Mouse (Mus musculus): ENCODE data around the gene Grb7. TPM values are rescaled to one million over a fixed set of nuclear protein-coding genes. Genes with fewer than 3 reads are reported as not detected.

The Grb7 gene
- total and polyA plus RNA-seq, 2 experiments from 2014 or later, result 1.3 to 2.1 TPM

DNA sequence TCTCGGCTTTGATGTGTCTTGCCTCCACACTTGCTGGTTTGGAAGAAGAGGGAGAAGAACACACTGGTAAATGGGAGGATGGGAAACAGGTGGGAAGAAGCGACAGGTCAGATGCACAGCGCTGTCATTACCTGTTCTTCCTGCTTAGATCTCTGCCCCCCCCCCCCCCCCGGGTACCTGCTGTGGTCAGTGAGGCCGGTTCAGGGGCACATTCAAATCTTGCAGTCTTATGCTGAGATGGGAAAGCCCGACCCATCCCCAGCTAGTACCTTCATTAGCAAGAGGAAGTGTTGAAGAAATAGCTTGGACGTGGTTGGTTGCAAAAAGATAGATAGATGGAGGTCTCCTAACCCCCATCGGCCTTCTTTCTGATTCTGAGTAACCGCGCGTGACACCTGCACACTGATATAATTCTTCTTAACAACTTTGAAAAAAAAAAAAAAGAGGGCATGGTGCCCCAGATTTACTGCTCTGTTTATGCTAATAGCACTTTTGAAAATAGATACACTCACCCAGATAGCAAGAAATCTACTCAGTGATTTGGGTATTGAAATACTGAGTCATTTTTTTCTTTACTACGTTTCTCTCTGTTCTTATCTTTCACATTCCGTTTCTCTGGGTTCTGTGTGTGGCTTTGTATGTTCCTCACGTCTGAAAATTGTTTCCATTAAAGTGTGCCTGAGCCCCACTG is 31.0 kb downstream of the Grb7 start:
- Histone ChIP-seq H3K4me3 (ENCODE audit: low read depth, low read length) (no peak overlapping the region), H3K4me2 (ENCODE audit: low read depth) (no peak overlapping the region), H3K9me3 (ENCODE audit: low read length) (no peaks in the 10 kb centered on the region), H3K36me3 (ENCODE audit: insufficient read depth) (no peaks in the 10 kb centered on the region), H3K4me1 (ENCODE audit: insufficient read depth) (no peaks in the 10 kb centered on the region), H3K9ac (no peak overlapping the region), H3K27ac (ENCODE audit: low read depth, low read length) (no peak overlapping the region), H3K27me3 (ENCODE audit: insufficient read depth, low read length) (no peaks in the 10 kb centered on the region)
- no peak for TF ChIP-seq CTCF (IDR thresholded peaks at IDR 0.05; ENCODE audit: low read depth)
- no peak for ATAC-seq
- no peak for DNase-seq
- whole genome bisulfite sequencing, result 76% methylated on average over 14 of the region's 14 CpGs

DNA sequence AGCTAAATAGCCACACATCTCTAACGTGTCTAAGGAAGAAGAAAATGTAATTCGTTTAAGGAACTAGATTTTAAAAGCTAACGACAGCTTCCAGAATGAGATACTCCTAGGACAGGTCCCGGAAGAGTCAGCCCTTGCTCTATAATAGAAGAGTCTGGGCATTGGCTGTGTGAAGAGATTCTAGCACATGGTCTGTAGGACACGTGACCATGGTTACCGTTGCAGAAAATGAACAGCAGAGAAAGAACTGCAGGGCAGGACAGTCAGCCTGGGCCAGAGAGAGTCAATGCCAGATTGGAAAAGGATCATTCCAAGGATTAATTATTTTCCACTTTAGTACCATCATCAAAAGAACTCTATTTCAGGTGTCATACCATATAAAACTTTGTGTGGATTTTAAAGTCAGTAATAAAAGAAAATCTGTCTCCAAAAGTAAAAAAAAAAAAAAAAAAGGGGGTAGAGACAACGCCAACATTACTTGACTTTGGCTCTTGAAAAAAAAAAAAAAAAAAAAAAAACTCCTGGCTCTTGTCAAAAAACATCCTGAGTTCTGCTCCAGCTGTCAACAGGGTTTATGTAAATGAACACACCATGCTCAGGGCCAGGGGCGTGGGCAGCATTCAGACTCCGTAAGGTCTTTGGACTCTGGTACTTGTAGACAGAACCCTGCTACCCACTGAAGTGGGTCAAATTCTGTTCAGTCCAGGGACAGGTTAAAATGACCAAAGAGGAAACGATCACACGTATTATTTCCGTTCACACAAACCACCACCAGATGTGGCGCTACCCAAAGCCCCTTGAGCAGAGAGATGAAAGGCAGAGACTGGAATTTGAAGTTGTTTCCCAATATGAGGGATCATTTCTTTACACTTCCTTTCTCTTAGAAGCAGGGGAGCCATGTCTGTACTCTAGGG is 33.1 kb downstream of the Grb7 start:
- ATAC-seq (no peak), DNase-seq (no peak)
- 82% methylated on average over 13 of the region's 13 CpGs for WGBS
- H3K9ac ChIP-seq, result no peak overlapping the region
- no peaks in the 10 kb centered on the region for H3K36me3 ChIP-seq (ENCODE audit: insufficient read depth)
- no peak overlapping the region for H3K4me3 ChIP-seq (ENCODE audit: low read depth, low read length)
- H3K27me3 ChIP-seq (ENCODE audit: insufficient read depth, low read length), result no peaks in the 10 kb centered on the region
- no peak overlapping the region for H3K4me2 ChIP-seq (ENCODE audit: low read depth)
- no peaks in the 10 kb centered on the region for H3K9me3 ChIP-seq (ENCODE audit: low read length)
- H3K27ac ChIP-seq (ENCODE audit: low read depth, low read length), result no peak overlapping the region
- H3K4me1 ChIP-seq (ENCODE audit: insufficient read depth), result no peaks in the 10 kb centered on the region
- no peak for TF ChIP-seq CTCF (IDR thresholded peaks at IDR 0.05; ENCODE audit: low read depth)

DNA sequence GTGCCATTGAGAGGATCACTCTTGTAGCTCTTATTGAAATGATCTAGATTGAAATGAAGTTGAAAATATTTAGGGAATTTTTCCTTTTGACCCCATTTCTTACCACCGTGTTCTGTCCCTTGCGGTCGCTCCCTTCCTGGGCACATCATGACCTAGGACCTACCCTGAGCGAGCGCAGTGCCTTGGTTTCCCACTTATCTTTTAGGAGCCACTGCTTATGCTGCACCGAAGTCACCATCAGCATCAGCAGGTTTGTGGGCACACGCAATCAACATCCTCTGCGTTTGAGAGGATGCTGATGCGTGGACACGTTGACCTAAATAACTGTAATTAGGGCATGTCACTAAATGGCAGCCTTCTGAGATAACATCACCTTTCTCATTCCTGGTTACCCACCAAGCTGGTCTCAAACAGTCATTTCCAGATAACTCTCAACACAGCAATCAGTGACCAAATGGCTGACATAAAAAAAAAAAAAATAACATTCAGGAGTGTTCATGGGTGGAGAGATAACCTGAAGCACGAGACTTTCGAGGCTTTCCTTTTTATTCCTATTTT is 33.8 kb downstream of the Grb7 start:
- 92% methylated on average over 12 of the region's 12 CpGs for WGBS
- Histone ChIP-seq H3K36me3 (ENCODE audit: insufficient read depth) (no peaks in the 10 kb centered on the region), H3K4me3 (ENCODE audit: low read depth, low read length) (no peak overlapping the region), H3K27ac (ENCODE audit: low read depth, low read length) (no peak overlapping the region), H3K4me1 (ENCODE audit: insufficient read depth) (no peaks in the 10 kb centered on the region), H3K4me2 (ENCODE audit: low read depth) (no peak overlapping the region), H3K9ac (no peak overlapping the region), H3K9me3 (ENCODE audit: low read length) (no peaks in the 10 kb centered on the region), H3K27me3 (ENCODE audit: insufficient read depth, low read length) (no peaks in the 10 kb centered on the region)
- TF ChIP-seq CTCF (IDR thresholded peaks at IDR 0.05; ENCODE audit: low read depth), result no peak
- no peak for ATAC-seq
- no peak for DNase-seq

DNA sequence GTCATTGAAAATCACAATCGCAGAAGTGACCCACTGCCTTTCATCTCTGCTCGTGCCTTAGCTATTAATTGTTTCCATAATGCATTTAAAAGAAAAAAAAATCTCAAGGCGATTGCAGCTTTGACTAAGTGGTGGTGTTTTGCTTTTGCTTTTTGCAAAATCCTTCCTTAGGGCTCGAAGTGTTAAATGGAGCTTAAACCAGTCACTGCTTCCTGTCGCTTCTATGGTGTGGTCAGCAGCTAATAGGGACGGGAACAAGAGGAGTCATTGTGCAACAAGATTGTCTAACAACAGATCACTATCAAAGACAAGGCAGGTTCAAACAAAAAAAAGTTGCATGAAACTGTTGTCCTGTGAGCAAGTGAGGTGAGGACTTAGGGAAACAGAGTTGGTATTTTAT is 35.0 kb downstream of the Grb7 start:
- Histone ChIP-seq H3K27ac (ENCODE audit: low read depth, low read length) (no peak overlapping the region), H3K4me2 (ENCODE audit: low read depth) (no peak overlapping the region), H3K9me3 (ENCODE audit: low read length) (no peaks in the 10 kb centered on the region), H3K4me1 (ENCODE audit: insufficient read depth) (no peaks in the 10 kb centered on the region), H3K9ac (no peak overlapping the region), H3K4me3 (ENCODE audit: low read depth, low read length) (no peak overlapping the region), H3K27me3 (ENCODE audit: insufficient read depth, low read length) (no peaks in the 10 kb centered on the region), H3K36me3 (ENCODE audit: insufficient read depth) (no peaks in the 10 kb centered on the region)
- ATAC-seq, result no peak
- TF ChIP-seq CTCF (IDR thresholded peaks at IDR 0.05; ENCODE audit: low read depth), result no peak
- 49% methylated on average over 6 of the region's 6 CpGs for WGBS
- no peak for DNase-seq

DNA sequence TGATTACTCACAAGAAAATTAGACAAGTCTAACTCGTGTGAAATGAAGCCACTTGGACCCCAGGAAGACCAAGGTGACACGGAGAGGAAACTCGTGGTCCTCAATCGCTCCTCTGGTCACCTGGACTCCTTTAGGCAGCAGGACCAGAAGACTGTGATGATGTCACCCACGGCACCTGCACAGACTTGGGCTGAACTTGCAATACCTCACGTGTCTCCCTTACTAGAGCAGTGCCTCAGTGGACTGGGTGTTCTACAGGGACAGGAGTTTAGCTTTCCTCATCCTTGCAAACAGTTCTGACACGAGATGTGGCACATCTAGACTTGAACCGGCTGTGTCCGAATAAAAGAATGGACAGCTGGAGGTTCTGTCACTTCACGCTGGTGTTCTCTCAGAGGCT is 35.9 kb downstream of the Grb7 start:
- no peaks in the 10 kb centered on the region for H3K9me3 ChIP-seq (ENCODE audit: low read length)
- TF ChIP-seq CTCF (IDR thresholded peaks at IDR 0.05; ENCODE audit: low read depth), result no peak
- H3K4me1 ChIP-seq (ENCODE audit: insufficient read depth), result no peaks in the 10 kb centered on the region
- DNase-seq, result no peak
- WGBS, result 78% methylated on average over 10 of the region's 10 CpGs
- H3K36me3 ChIP-seq (ENCODE audit: insufficient read depth), result no peaks in the 10 kb centered on the region
- H3K4me2 ChIP-seq (ENCODE audit: low read depth), result no peak overlapping the region
- no peak overlapping the region for H3K9ac ChIP-seq
- no peak for ATAC-seq
- no peak overlapping the region for H3K27ac ChIP-seq (ENCODE audit: low read depth, low read length)
- H3K4me3 ChIP-seq (ENCODE audit: low read depth, low read length), result no peak overlapping the region
- no peaks in the 10 kb centered on the region for H3K27me3 ChIP-seq (ENCODE audit: insufficient read depth, low read length)

DNA sequence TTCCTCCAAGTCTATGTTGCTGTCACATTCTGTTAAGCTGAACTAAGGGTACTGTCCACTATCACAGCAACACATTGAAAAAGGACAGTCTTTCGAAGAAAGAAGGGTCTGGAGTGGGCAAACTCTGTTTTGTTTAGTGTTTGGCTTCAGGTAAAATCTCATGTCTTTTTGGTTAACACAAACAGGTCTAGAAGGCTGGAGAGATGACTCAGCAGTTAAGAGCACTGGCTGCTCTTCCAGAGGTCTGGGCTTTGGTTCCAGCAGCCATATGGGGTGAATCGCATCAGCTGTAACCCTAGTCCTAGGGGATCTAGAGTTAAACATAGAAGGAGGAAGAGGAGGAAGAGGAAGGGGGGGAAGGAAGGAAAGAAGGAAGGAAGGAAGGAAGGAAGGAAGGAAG is 39.6 kb downstream of the Grb7 start:
- no peak for ATAC-seq
- TF ChIP-seq CTCF (IDR thresholded peaks at IDR 0.05; ENCODE audit: low read depth), result no peak
- no peaks in the 10 kb centered on the region for H3K27me3 ChIP-seq (ENCODE audit: insufficient read depth, low read length)
- no peak overlapping the region for H3K4me2 ChIP-seq (ENCODE audit: low read depth)
- H3K4me3 ChIP-seq (ENCODE audit: low read depth, low read length), result no peak overlapping the region
- 91% methylated on average over 2 of the region's 2 CpGs for WGBS
- no peak overlapping the region for H3K27ac ChIP-seq (ENCODE audit: low read depth, low read length)
- H3K36me3 ChIP-seq (ENCODE audit: insufficient read depth), result no peaks in the 10 kb centered on the region
- no peak overlapping the region for H3K9ac ChIP-seq
- H3K4me1 ChIP-seq (ENCODE audit: insufficient read depth), result no peaks in the 10 kb centered on the region
- DNase-seq, result no peak
- no peaks in the 10 kb centered on the region for H3K9me3 ChIP-seq (ENCODE audit: low read length)

DNA sequence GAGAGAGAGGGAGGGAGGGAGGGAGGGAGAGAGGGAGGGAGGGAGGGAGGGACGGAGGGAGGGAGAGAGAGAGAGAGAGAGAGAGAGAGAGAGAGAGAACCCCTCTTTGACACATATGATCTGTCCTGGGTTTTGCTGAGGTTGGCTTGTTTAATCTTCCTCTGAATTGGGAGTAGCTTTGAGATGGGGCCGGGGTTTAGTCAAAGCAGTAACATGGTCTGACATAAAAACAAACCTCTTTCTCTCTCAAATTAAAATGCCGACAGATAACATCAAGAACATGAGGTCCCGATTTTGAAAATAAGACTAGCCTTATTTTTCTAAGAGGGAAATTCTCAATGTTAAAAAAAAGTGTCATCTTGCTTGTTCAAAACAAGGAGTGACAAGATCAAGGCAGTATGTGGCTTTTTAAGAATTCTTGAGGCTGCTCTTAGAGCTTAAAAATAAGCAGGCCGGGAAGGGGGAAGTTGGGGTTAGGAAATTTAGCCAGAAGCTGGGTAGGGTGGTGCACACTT is 41.4 kb downstream of the Grb7 start:
- Histone ChIP-seq H3K4me1 (ENCODE audit: insufficient read depth) (no peaks in the 10 kb centered on the region), H3K9ac (no peak overlapping the region), H3K4me3 (ENCODE audit: low read depth, low read length) (no peak overlapping the region), H3K27ac (ENCODE audit: low read depth, low read length) (no peak overlapping the region), H3K9me3 (ENCODE audit: low read length) (no peaks in the 10 kb centered on the region), H3K27me3 (ENCODE audit: insufficient read depth, low read length) (no peaks in the 10 kb centered on the region), H3K36me3 (ENCODE audit: insufficient read depth) (no peaks in the 10 kb centered on the region), H3K4me2 (ENCODE audit: low read depth) (no peak overlapping the region)
- no peak for TF ChIP-seq CTCF (IDR thresholded peaks at IDR 0.05; ENCODE audit: low read depth)
- WGBS, result 78% methylated on average over 5 of the region's 5 CpGs
- no peak for ATAC-seq
- no peak for DNase-seq
